Mouse (Mus musculus): ENCODE measurements around the gene C1qa.

DNA sequence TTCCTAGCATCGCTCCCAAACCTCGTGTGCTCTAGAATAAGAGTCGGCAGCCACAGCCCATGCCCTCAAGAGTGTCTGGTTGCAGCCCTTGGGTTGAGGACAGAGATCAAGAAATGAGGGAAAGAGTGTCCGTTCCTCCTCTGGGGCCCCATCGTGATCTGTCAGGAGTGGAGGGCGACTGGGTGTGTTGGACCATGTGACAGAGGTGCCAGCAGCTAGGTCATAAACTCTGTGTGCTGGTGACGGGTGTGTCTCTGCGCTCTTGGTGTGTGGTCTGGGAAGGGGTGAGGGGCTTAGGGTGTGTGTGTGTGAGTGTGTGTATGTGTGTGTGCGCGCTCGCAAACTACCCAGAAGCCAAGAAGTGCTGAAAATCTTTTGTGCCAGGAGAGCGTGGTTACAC is 45.6 kb downstream of the C1qa start:
- TF ChIP-seq CTCF (IDR thresholded peaks at IDR 0.05; ENCODE audit: borderline replicate concordance, control insufficient read depth, extremely low read depth, insufficient read depth, low read length, poor library complexity) (no peak), POLR2A (IDR thresholded peaks at IDR 0.05; ENCODE audit: control insufficient read depth, extremely low read depth, insufficient read depth, low read length, poor library complexity) (no peak)
